Mouse (Mus musculus) liver, embryonic 16.5 days (tissue): ENCODE measurements around the gene Reck. TPM values are rescaled to one million over a fixed set of nuclear protein-coding genes. Genes with fewer than 3 reads are reported as not detected.

Source experiments
- ATAC-seq: fragments of 200-750 bp; cut with Nextera tagmentation; 2 replicates; pipeline ENCODE4 v1.8.0; 2017; ENCODE audit warnings: low read depth, mild to moderate bottlenecking, moderate number of reproducible peaks, moderate library complexity
- H3K27ac ChIP-seq: fragments of 300-500 bp; sonication (generic); 2 replicates; pipeline ENCODE4 v1.5.1; 2014; ENCODE audit warnings: mild to moderate bottlenecking, low read length
- H3K27me3 ChIP-seq: fragments of 300-500 bp; sonication (generic); 2 replicates; pipeline ENCODE4 v1.6.1; 2014; ENCODE audit warnings: low read depth, low read length, mixed read lengths; ENCODE audit not compliant: control insufficient read depth, insufficient read depth
- H3K36me3 ChIP-seq: fragments of 300-500 bp; sonication (generic); 2 replicates; pipeline ENCODE4 v1.6.1; 2014; ENCODE audit warnings: mild to moderate bottlenecking; ENCODE audit not compliant: control insufficient read depth, insufficient read depth
- H3K4me1 ChIP-seq: fragments of 300-500 bp; sonication (generic); 2 replicates; pipeline ENCODE4 v1.6.1; 2014; ENCODE audit warnings: low read depth, low read length, mixed read lengths; ENCODE audit not compliant: control insufficient read depth
- H3K4me2 ChIP-seq: fragments of 300-500 bp; sonication (generic); 2 replicates; pipeline ENCODE4 v1.6.1; 2014; ENCODE audit warnings: low read depth, low read length, mixed read lengths
- H3K4me3 ChIP-seq: fragments of 300-500 bp; sonication (generic); 2 replicates; pipeline ENCODE4 v1.5.1; 2014; ENCODE audit warnings: low read depth, mild to moderate bottlenecking, low read length
- H3K9ac ChIP-seq: fragments of 300-500 bp; sonication (generic); 2 replicates; pipeline ENCODE4 v1.6.1; 2014; ENCODE audit warnings: low read depth, low read length
- H3K9me3 ChIP-seq: fragments of 300-500 bp; sonication (generic); replicated peaks from 2 replicates; pipeline ENCODE4 v1.6.1; 2016; ENCODE audit warnings: low read length; ENCODE audit not compliant: control insufficient read depth
- WGBS: fragments of 180-500 bp; shearing (Covaris S2); extraction: QIAGEN DNeasy Blood & Tissue Kit; methylation state at CpG from one replicate; pipeline ENCODE4 v1.1.7; 2014; ENCODE audit not compliant: insufficient replicate concordance; 5-methylcytosine and 5-hydroxymethylcytosine counted together
- polyA plus RNA-seq: library from polyadenylated mRNA; unstranded; fragments of >200 nt; fragmentation: Nextera tagmentation; extraction: Ambion mirVana; gene quantifications from 2 replicates; pipeline ENCODE4 v1.2.1, GENCODE M21; 2015

The Reck gene
- polyA plus RNA-seq, 1 experiment from 2014 or later = 2.1 TPM

DNA sequence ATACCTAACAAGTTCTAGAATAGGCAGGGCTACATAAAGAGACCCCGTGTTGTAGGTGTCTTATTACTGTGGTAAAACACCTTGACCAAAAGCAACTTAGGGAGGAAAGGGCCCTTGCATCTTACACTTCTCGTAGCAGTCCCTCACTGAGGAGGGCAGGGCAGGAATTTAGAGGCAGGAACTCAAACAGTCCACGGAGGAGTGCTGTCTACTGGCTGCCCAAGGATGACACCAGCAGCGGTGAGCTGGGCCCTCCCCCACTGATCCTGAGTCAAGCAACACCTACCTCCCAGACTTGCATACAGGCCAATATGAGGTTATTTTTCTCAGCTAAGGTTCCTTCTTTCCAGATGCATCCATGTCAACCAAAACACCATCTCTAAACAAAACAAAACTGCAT is 104.9 kb downstream of the Reck start:
- Histone ChIP-seq H3K27me3 (no peaks in the 10 kb centered on the region), H3K27ac (no peak overlapping the region), H3K9ac (no peak overlapping the region), H3K4me1 (peaks cover 16% of the 10 kb centered on the region), H3K4me3 (no peak overlapping the region), H3K9me3 (no peaks in the 10 kb centered on the region), H3K4me2 (no peak overlapping the region), H3K36me3 (peaks cover 6% of the 10 kb centered on the region; the same call in 1 of the 2 replicates)
- ATAC-seq = no peak
- 61% methylated on average over 4 of the region's 4 CpGs for WGBS

DNA sequence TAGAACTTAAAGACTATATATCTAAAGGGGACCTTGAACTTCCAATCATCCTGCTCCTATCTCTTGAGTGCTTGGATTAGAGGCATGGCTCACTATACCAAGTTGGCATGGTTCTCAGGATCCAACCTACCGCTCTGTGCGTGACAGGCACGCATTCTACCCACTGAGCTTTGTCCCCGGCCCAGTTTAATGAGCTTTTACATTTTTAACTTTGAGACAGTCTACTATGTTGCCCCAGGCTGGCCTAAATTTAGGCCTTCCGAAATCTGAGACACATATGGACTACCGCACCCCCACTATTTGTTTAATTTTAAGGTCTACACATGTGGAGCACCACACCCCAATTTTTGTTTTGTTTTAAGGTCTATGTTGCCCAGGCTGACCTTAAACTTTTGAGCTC is 105.5 kb downstream of the Reck start:
- Histone ChIP-seq H3K36me3 (peaks cover 6% of the 10 kb centered on the region; the same call in 1 of the 2 replicates), H3K27me3 (no peaks in the 10 kb centered on the region), H3K9me3 (no peaks in the 10 kb centered on the region), H3K4me3 (no peak overlapping the region), H3K27ac (no peak overlapping the region), H3K4me2 (no peak overlapping the region), H3K9ac (no peak overlapping the region), H3K4me1 (peaks cover 16% of the 10 kb centered on the region)
- 85% methylated on average over 6 of the region's 6 CpGs for WGBS
- ATAC-seq = no peak

DNA sequence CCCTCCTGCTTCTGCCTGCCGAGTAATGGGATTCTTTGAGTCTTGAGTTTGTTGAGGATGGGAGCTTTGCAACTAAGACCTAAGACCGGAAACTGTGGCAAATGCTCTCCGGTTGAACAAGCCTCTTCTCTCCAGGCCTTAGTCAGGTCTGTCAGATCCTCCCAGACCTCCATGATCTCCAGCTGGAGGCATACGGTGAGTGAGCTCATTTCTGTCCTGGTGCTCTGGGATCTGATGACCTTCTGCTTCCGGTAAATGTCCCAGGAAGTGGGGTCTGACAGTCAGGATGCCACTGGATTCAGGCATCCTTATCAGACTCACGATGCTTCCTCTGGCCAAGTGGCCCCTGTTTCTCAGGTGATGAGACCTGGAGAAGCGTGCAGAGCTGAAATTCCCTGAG is 105.9 kb downstream of the Reck start:
- WGBS = 65% methylated on average over 7 of the region's 7 CpGs
- ATAC-seq = no peak
- no peaks in the 10 kb centered on the region for H3K27me3 ChIP-seq

DNA sequence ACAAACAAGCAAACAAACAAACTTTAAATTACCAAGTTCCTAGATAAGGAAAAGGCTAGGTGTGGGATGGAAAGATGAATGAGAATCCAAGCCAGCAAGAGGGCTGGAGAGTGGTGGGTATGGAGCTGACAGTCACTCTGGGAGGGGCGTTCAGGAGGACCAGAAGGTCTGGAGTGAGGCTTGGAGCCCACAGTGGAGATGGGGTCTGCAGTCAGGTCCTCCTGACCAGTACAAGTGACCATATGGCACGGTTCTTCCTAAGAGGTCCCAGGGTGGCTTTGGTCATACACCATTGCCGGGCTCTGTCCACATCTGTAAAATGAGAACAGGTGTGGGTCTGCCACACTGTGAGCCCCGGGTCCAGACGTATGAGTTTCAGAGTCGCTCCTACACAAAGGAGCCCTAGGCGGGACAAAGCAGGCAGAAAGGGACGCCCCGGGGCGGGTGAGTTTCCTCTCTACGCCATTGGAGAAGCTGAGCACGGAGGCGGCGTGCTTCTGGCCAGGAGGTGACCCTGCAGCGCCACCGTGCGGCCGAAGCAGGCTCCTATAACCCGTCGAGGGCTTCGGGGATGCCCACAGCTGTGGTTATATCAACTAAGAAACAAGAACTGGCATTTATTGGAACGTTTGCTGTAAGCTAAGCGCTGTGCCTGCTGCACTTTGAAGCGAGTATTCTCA is 106.9 kb downstream of the Reck start:
- Histone ChIP-seq H3K9me3 (no peaks in the 10 kb centered on the region), H3K27ac (peak overlapping the region; percentile 46), H3K9ac (peak overlapping the region; percentile 70), H3K4me1 (peaks cover 16% of the 10 kb centered on the region), H3K4me2 (peak overlapping the region; percentile 80), H3K27me3 (no peaks in the 10 kb centered on the region), H3K36me3 (peaks cover 5% of the 10 kb centered on the region; the same call in 1 of the 2 replicates), H3K4me3 (peak overlapping the region; percentile 45)
- under 1% methylated on average over 24 of the region's 24 CpGs for WGBS
- peak; percentile 90 for ATAC-seq

More for the DNA sequence above, 105.9 kb downstream of the Reck start:
- no peak overlapping the region for H3K4me3 ChIP-seq
- no peak overlapping the region for H3K9ac ChIP-seq
- no peaks in the 10 kb centered on the region for H3K9me3 ChIP-seq
- peaks cover 6% of the 10 kb centered on the region; the same call in 1 of the 2 replicates for H3K36me3 ChIP-seq
- H3K4me1 ChIP-seq = peaks cover 16% of the 10 kb centered on the region
- H3K4me2 ChIP-seq = no peak overlapping the region
- no peak overlapping the region for H3K27ac ChIP-seq

DNA sequence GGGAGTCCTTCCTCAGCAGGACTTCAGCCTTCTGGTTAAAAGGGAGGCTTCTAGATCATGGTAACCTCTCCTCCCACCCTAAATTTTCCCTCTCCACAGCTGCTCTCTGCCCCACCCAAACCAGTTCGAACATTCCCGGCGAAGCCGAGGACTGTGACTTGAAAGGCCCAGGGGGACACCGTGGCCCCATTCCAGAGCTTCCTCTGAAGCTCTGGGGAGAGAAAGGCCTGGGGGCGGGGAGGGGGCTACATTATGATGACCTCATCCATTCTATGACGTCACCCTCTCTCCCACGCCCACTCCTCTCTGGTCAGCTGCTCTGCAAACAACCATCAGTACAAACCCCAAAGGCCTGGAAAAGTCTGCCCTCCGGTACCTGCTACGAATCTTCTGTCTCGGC is 107.9 kb downstream of the Reck start, which contains the start of gene Ccin:
Gene Ccin (plus strand): TSS at position 303 of the 400 bp plus-strand sequence.
- H3K4me2 ChIP-seq = peak within 1 kb of the TSS; percentile 80
- H3K36me3 ChIP-seq = no peaks in the 10 kb centered on the region
- peak within 1 kb of the TSS; percentile 46 for H3K27ac ChIP-seq
- H3K9me3 ChIP-seq = no peaks in the 10 kb centered on the region
- no peak for ATAC-seq
- no peaks in the 10 kb centered on the region for H3K27me3 ChIP-seq
- peak within 1 kb of the TSS; percentile 70 for H3K9ac ChIP-seq
- H3K4me3 ChIP-seq = peak within 1 kb of the TSS; percentile 45
- 78% methylated on average over 11 of the region's 11 CpGs for WGBS
- H3K4me1 ChIP-seq = peaks cover 14% of the 10 kb centered on the region

DNA sequence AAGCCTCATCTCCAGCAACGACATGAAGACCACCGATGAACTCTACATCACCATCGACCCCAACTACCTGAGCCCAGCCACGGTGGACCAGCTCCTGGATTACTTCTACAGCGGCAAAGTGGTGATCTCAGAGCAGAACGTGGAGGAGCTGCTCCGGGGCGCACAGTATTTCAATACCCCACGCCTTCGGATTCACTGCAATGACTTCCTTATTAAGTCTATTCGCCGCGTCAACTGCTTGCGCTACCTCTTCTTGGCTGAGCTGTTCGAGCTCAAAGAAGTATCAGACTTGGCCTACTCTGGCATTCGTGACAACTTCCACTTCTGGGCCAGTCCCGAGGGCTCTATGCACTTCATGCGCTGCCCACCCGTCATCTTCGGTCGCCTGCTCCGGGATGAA is 108.4 kb downstream of the Reck start:
- Histone ChIP-seq H3K9me3 (no peaks in the 10 kb centered on the region), H3K27me3 (no peaks in the 10 kb centered on the region), H3K4me3 (no peak overlapping the region), H3K4me1 (peaks cover 14% of the 10 kb centered on the region), H3K9ac (no peak overlapping the region), H3K4me2 (no peak overlapping the region), H3K36me3 (no peaks in the 10 kb centered on the region), H3K27ac (no peak overlapping the region)
- ATAC-seq = no peak
- 81% methylated on average over 22 of the region's 22 CpGs for WGBS

DNA sequence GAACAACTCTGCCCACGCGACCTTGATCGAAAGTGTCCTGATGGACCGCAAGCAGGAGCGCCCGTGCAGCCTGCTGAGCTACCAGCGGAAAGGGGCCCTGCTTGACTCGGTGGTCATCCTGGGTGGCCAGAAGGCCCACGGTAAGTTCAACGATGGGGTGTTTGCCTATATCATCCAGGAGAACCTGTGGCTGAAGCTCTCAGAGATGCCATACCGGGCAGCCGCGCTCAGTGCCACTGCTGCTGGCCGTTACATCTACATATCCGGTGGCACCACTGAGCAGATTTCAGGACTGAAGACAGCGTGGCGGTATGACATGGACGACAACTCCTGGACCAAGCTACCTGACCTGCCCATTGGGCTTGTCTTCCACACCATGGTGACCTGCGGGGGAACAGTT is 109.0 kb downstream of the Reck start:
- H3K9me3 ChIP-seq = no peaks in the 10 kb centered on the region
- 79% methylated on average over 19 of the region's 19 CpGs for WGBS
- no peak overlapping the region for H3K4me2 ChIP-seq
- H3K4me3 ChIP-seq = no peak overlapping the region
- no peak overlapping the region for H3K27ac ChIP-seq
- H3K9ac ChIP-seq = no peak overlapping the region
- no peaks in the 10 kb centered on the region for H3K36me3 ChIP-seq
- no peak for ATAC-seq
- H3K4me1 ChIP-seq = peaks cover 14% of the 10 kb centered on the region
- no peaks in the 10 kb centered on the region for H3K27me3 ChIP-seq

DNA sequence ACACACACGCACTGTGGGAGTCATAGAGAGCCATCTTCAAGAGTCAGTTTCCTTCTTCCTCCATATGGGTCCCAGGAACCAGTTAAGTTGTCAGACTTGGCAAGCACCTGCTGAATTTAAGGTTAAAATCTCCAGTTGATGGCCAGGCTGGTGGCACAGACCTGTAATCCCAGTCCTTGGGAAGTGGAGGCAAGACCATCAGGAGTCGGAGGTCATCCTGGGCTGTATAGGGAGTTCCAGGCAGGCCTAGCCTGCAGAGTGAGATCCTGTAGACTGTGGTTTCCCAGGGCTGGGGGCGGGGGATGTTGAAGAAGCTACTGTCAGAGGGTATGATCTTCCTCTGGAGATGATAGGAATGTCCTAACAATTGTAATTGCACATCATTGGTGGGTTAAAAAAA is 113.6 kb downstream of the Reck start:
- ATAC-seq = no peak
- no peak overlapping the region for H3K9ac ChIP-seq
- no peaks in the 10 kb centered on the region for H3K36me3 ChIP-seq
- no peak overlapping the region for H3K4me2 ChIP-seq
- H3K9me3 ChIP-seq = no peaks in the 10 kb centered on the region
- no peak overlapping the region for H3K27ac ChIP-seq
- no peaks in the 10 kb centered on the region for H3K27me3 ChIP-seq
- 71% methylated on average over 3 of the region's 3 CpGs for WGBS
- H3K4me3 ChIP-seq = no peak overlapping the region
- no peaks in the 10 kb centered on the region for H3K4me1 ChIP-seq

DNA sequence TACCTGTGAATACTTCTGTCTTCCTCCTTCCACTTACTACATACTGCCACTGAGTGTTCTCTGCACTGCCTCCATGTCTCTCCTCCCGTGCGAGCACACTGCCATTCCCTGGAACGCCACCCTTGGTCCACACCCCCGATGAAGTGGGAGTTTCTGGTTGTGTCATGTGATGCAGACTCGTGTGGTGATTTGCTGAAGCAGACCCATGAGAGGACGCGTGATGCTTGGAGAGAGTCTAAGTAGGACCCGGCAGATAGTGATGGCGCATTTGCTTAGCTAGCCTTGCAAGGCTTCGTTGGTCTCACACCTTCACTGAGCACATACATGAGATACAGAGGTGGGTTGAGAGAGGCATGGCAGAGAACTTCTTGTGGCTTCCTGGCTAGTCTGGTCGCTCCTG is 117.7 kb downstream of the Reck start:
- ATAC-seq = no peak
- H3K36me3 ChIP-seq = no peaks in the 10 kb centered on the region
- WGBS = 82% methylated on average over 11 of the region's 11 CpGs
- no peak overlapping the region for H3K9ac ChIP-seq
- no peaks in the 10 kb centered on the region for H3K27me3 ChIP-seq
- H3K27ac ChIP-seq = no peak overlapping the region
- H3K4me1 ChIP-seq = no peaks in the 10 kb centered on the region
- no peak overlapping the region for H3K4me2 ChIP-seq
- no peaks in the 10 kb centered on the region for H3K9me3 ChIP-seq
- no peak overlapping the region for H3K4me3 ChIP-seq
